Mouse (Mus musculus) liver, embryonic 13.5 days (tissue): ENCODE results near the gene Gpr4. TPM values are rescaled to one million over a fixed set of nuclear protein-coding genes. Genes with fewer than 3 reads are reported as not detected.
A peak's percentile ranks its signal among the peaks of the same experiment; 100 is the strongest.

ENCODE experiments used
- ATAC-seq: fragments of 200-750 bp; cut with Nextera tagmentation; 2 replicates; pipeline ENCODE4 v1.8.0; 2017; ENCODE audit warnings: low read depth, mild to moderate bottlenecking, moderate number of reproducible peaks, moderate library complexity
- DNase-seq: peaks from one replicate; pipeline ENCODE4 v3.0.0; 2022
- H3K27ac ChIP-seq: fragments of 300-500 bp; sonication (generic); 2 replicates; pipeline ENCODE4 v1.5.1; 2015; ENCODE audit warnings: moderate library complexity, mild to moderate bottlenecking, inconsistent platforms
- H3K27me3 ChIP-seq: fragments of 300-500 bp; sonication (generic); 2 replicates; pipeline ENCODE4 v1.6.1; 2015; ENCODE audit warnings: mild to moderate bottlenecking, inconsistent platforms
- H3K36me3 ChIP-seq: fragments of 300-500 bp; sonication (generic); 2 replicates; pipeline ENCODE4 v1.6.1; 2015; ENCODE audit warnings: mild to moderate bottlenecking, inconsistent platforms
- H3K4me1 ChIP-seq: fragments of 300-500 bp; sonication (generic); replicated peaks from 2 replicates; pipeline ENCODE4 v1.6.1; 2015; ENCODE audit warnings: inconsistent platforms
- H3K4me2 ChIP-seq: fragments of 300-500 bp; sonication (generic); 2 replicates; pipeline ENCODE4 v1.6.1; 2015; ENCODE audit warnings: inconsistent platforms, mild to moderate bottlenecking, moderate library complexity
- H3K4me3 ChIP-seq: fragments of 300-500 bp; sonication (generic); replicated peaks from 2 replicates; pipeline ENCODE4 v1.5.1; 2015; ENCODE audit warnings: mild to moderate bottlenecking, inconsistent platforms
- H3K9ac ChIP-seq: fragments of 300-500 bp; sonication (generic); 2 replicates; pipeline ENCODE4 v1.6.1; 2015; ENCODE audit warnings: mild to moderate bottlenecking, inconsistent platforms
- H3K9me3 ChIP-seq: fragments of 300-500 bp; sonication (generic); replicated peaks from 2 replicates; pipeline ENCODE4 v1.6.1; 2016; ENCODE audit warnings: inconsistent platforms
- WGBS: fragments of 180-500 bp; shearing (Covaris S2); methylation state at CpG from one replicate; pipeline ENCODE4 v1.1.7; 2015; ENCODE audit not compliant: insufficient replicate concordance; 5-methylcytosine and 5-hydroxymethylcytosine counted together
- polyA plus RNA-seq: library from polyadenylated mRNA; unstranded; fragments of >200 nt; fragmentation: Nextera tagmentation; extraction: Ambion mirVana; gene quantifications from 2 replicates; pipeline ENCODE4 v1.2.1, GENCODE M21; 2015

The Gpr4 gene
- polyA plus RNA-seq, result 0.31 and 0.48 TPM in 2 replicates

- H3K9ac ChIP-seq, result peak within 1 kb of the TSS; percentile 47; the same call in 1 of the 2 replicates
- no peak within 1 kb of the TSS for H3K27ac ChIP-seq
- 3% methylated on average over 30 of the region's 30 CpGs for WGBS
- no peaks in the 10 kb centered on the region for H3K36me3 ChIP-seq
- no peak for DNase-seq
- peaks cover 56% of the 10 kb centered on the region for H3K27me3 ChIP-seq
- peak within 1 kb of the TSS; percentile 66 for H3K4me2 ChIP-seq
- peak within 1 kb of the TSS; percentile 45 for H3K4me3 ChIP-seq
- H3K4me1 ChIP-seq, result peaks cover 12% of the 10 kb centered on the region; the same call in 1 of the 2 replicates
- ATAC-seq, result peak; percentile 47; the same call in 1 of the 2 replicates
- H3K9me3 ChIP-seq, result peaks cover 7% of the 10 kb centered on the region; the same call in 1 of the 2 replicates
These were observed at the start of gene Gpr4 for GRCm38 (mm10) chr7:19211996-19212755. Gpr4 (plus strand) TSS chr7:19212538.

- peaks cover 47% of the 10 kb centered on the region for H3K4me1 ChIP-seq
- H3K4me2 ChIP-seq, result no peak overlapping the region
- no peaks in the 10 kb centered on the region for H3K36me3 ChIP-seq
- no peak overlapping the region for H3K9ac ChIP-seq
- ATAC-seq (no peak), DNase-seq (no peak)
- peaks cover 76% of the 10 kb centered on the region for H3K27me3 ChIP-seq
- H3K27ac ChIP-seq, result no peak overlapping the region
- H3K4me3 ChIP-seq, result no peak overlapping the region
- 0 out of 2 replicates have a peak, but pooled peaks cover 3% of the 10 kb centered on the region for H3K9me3 ChIP-seq
- 69% methylated on average over 7 of the region's 7 CpGs for WGBS
These were observed 49.4 kb upstream of the Gpr4 start for GRCm38 (mm10) chr7:19162928-19163327.

- Histone ChIP-seq H3K27ac (no peak overlapping the region), H3K4me3 (no peak overlapping the region), H3K9ac (no peak overlapping the region), H3K4me1 (peaks cover 47% of the 10 kb centered on the region), H3K36me3 (no peaks in the 10 kb centered on the region), H3K9me3 (0 out of 2 replicates have a peak, but pooled peaks cover 3% of the 10 kb centered on the region), H3K4me2 (no peak overlapping the region), H3K27me3 (peaks cover 78% of the 10 kb centered on the region)
- 35% methylated on average over 12 of the region's 12 CpGs for WGBS
- no peak for ATAC-seq
- no peak for DNase-seq
These were observed 48.6 kb upstream of the Gpr4 start for GRCm38 (mm10) chr7:19163752-19164151.

- no peak for DNase-seq
These were observed 48.1 kb upstream of the Gpr4 start for GRCm38 (mm10) chr7:19164189-19164588.

GRCm38 (mm10) chr7:19164978-19165377, 47.4 kb upstream of the Gpr4 start:
- Histone ChIP-seq H3K4me3 (0 out of 2 replicates have a peak overlapping the region, but pooled peaks have one; percentile 22), H3K4me2 (peak overlapping the region; percentile 44), H3K4me1 (peaks cover 38% of the 10 kb centered on the region), H3K9me3 (0 out of 2 replicates have a peak, but pooled peaks cover 3% of the 10 kb centered on the region), H3K36me3 (no peaks in the 10 kb centered on the region), H3K27ac (no peak overlapping the region), H3K9ac (no peak overlapping the region), H3K27me3 (peaks cover 75% of the 10 kb centered on the region)
- WGBS, result under 1% methylated on average over 13 of the region's 13 CpGs
- DNase-seq, result peak; percentile 56
- peak; percentile 46 for ATAC-seq

More at GRCm38 (mm10) chr7:19164189-19164588, 48.1 kb upstream of the Gpr4 start:
- peak overlapping the region; percentile 44 for H3K4me2 ChIP-seq
- H3K36me3 ChIP-seq, result no peaks in the 10 kb centered on the region
- peaks cover 76% of the 10 kb centered on the region for H3K27me3 ChIP-seq
- peaks cover 46% of the 10 kb centered on the region for H3K4me1 ChIP-seq
- 4% methylated on average over 6 of the region's 6 CpGs for WGBS
- H3K9ac ChIP-seq, result no peak overlapping the region
- no peak overlapping the region for H3K27ac ChIP-seq
- H3K9me3 ChIP-seq, result 0 out of 2 replicates have a peak, but pooled peaks cover 3% of the 10 kb centered on the region
- ATAC-seq, result peak; percentile 55
- 0 out of 2 replicates have a peak overlapping the region, but pooled peaks have one; percentile 1 for H3K4me3 ChIP-seq

- no peak within 1 kb of the TSS for H3K27ac ChIP-seq
- DNase-seq (no peak), ATAC-seq (0 out of 2 replicates have a peak, but pooled peaks have one; percentile 8)
- no peaks in the 10 kb centered on the region for H3K36me3 ChIP-seq
- peaks cover 29% of the 10 kb centered on the region for H3K4me1 ChIP-seq
- 0 out of 2 replicates have a peak within 1 kb of the TSS, but pooled peaks have one; percentile 22 for H3K4me3 ChIP-seq
- peaks cover 77% of the 10 kb centered on the region for H3K27me3 ChIP-seq
- WGBS, result 9% methylated on average over 14 of the region's 14 CpGs
- peak within 1 kb of the TSS; percentile 44 for H3K4me2 ChIP-seq
- no peak within 1 kb of the TSS for H3K9ac ChIP-seq
- H3K9me3 ChIP-seq, result 0 out of 2 replicates have a peak, but pooled peaks cover 3% of the 10 kb centered on the region
These were observed 46.5 kb upstream of the Gpr4 start, which contains the start of gene Gipr for GRCm38 (mm10) chr7:19165656-19166423. Gipr (minus strand) TSS chr7:19166127.

- DNase-seq (no peak), ATAC-seq (no peak)
- whole genome bisulfite sequencing, result 68% methylated on average over 3 of the region's 3 CpGs
- Histone ChIP-seq H3K36me3 (no peaks in the 10 kb centered on the region), H3K9ac (no peak overlapping the region), H3K9me3 (0 out of 2 replicates have a peak, but pooled peaks cover 3% of the 10 kb centered on the region), H3K4me3 (no peak overlapping the region), H3K27me3 (peaks cover 78% of the 10 kb centered on the region), H3K4me1 (peaks cover 32% of the 10 kb centered on the region), H3K4me2 (no peak overlapping the region), H3K27ac (no peak overlapping the region)
These were observed 45.3 kb upstream of the Gpr4 start for GRCm38 (mm10) chr7:19166990-19167389.

GRCm38 (mm10) chr7:19169506-19169905, 42.8 kb upstream of the Gpr4 start:
- no peak overlapping the region for H3K9ac ChIP-seq
- no peaks in the 10 kb centered on the region for H3K36me3 ChIP-seq
- H3K4me2 ChIP-seq, result no peak overlapping the region
- DNase-seq (no peak), ATAC-seq (no peak)
- H3K27ac ChIP-seq, result peak overlapping the region; percentile 34; the same call in 1 of the 2 replicates
- WGBS, result 49% methylated on average over 10 of the region's 10 CpGs
- 0 out of 2 replicates have a peak, but pooled peaks cover 3% of the 10 kb centered on the region for H3K9me3 ChIP-seq
- peaks cover 77% of the 10 kb centered on the region for H3K27me3 ChIP-seq
- H3K4me3 ChIP-seq, result no peak overlapping the region
- H3K4me1 ChIP-seq, result peaks cover 31% of the 10 kb centered on the region

GRCm38 (mm10) chr7:19170142-19170541, 42.2 kb upstream of the Gpr4 start:
- Histone ChIP-seq H3K4me1 (peaks cover 25% of the 10 kb centered on the region), H3K4me3 (no peak overlapping the region), H3K4me2 (no peak overlapping the region), H3K36me3 (no peaks in the 10 kb centered on the region), H3K27me3 (peaks cover 75% of the 10 kb centered on the region), H3K9ac (no peak overlapping the region), H3K27ac (peak overlapping the region; percentile 34; the same call in 1 of the 2 replicates), H3K9me3 (0 out of 2 replicates have a peak, but pooled peaks cover 3% of the 10 kb centered on the region)
- DNase-seq, result no peak
- 0 out of 2 replicates have a peak, but pooled peaks have one; percentile 34 for ATAC-seq
- WGBS, result 45% methylated on average over 8 of the region's 8 CpGs

- 0 out of 2 replicates have a peak overlapping the region, but pooled peaks have one; percentile 1 for H3K9ac ChIP-seq
- H3K4me2 ChIP-seq, result no peak overlapping the region
- 0 out of 2 replicates have a peak, but pooled peaks cover 3% of the 10 kb centered on the region for H3K9me3 ChIP-seq
- no peak overlapping the region for H3K27ac ChIP-seq
- H3K27me3 ChIP-seq, result peaks cover 80% of the 10 kb centered on the region
- no peak overlapping the region for H3K4me3 ChIP-seq
- DNase-seq (no peak), ATAC-seq (no peak)
- peaks cover 19% of the 10 kb centered on the region for H3K4me1 ChIP-seq
- WGBS, result 26% methylated on average over 8 of the region's 8 CpGs
- no peaks in the 10 kb centered on the region for H3K36me3 ChIP-seq
These were observed 40.5 kb upstream of the Gpr4 start for GRCm38 (mm10) chr7:19171831-19172230.
